Mouse (Mus musculus): ENCODE results near the gene Trappc1. TPM values are rescaled to one million over a fixed set of nuclear protein-coding genes. Genes with fewer than 3 reads are reported as not detected.

Trappc1 gene
- total RNA-seq, 4 experiments from 2014 or later: 47.7 to 54.7 (median 51.5) TPM

DNA sequence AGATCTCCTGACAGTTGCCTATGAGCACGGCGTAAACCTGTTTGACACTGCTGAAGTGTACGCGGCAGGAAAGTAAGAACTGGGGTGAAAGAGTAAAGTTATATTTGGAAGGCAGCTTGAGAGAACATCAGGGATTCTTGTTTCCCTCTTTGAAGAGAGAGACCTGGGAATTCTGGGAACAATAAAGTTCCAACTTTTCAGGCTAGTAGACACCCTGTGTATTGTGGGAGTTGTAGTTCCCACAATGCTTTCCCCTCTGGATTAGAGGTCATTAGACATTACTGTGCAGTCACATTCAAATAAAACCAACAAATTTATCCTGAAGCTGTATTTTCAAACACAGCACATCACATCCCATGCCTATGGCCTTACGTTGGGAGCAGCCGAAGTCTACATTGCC lies 4.7 kb downstream of the Trappc1 start:
- DNase-seq (ENCODE audit: low spot score in 2 of 2): no peak

DNA sequence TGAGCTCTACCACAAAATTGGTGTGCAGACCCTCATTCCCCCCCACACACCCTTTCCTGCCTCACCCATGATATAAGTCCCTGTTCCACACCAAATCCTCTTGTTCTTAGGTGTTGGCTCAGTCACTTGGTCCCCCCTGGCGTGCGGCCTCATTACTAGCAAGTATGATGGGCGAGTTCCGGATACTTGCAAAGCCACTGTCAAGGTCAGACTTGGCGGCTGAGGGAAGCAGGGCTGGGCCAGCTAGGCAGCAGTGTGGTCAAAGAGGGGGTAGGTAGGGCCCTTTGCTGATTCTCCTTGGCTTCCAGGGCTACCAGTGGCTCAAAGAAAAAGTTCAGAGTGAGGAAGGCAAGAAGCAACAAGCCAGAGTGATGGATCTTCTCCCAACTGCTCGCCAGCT lies 7.4 kb downstream of the Trappc1 start:
- DNase-seq (ENCODE audit: low spot score in 2 of 2): no peak

DNA sequence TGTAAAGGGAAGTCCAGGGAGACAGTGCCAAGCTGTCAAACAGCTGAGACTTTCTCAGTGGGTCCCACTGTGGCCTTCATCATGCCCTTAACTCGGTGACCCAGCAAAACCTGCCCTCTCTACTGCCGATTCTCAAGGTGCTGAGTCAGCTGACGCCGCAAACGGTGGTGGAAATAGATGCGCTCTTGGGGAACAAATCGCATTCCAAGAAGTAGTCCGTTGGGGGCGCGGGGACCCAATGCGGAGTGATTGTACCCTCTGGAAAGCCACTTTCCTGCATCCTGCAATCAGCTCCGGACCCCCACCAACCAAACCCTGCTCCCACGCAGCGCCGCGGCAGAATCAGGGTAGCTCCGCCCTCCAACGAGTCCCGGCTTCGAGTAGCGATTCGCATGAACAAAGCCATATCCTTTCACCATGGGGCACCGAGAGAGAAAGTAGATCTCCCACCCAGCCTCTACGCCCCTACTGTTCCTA lies 8.2 kb downstream of the Trappc1 start:
- DNase-seq (ENCODE audit: low spot score in 2 of 2): peak; percentile 71 to 74

DNA sequence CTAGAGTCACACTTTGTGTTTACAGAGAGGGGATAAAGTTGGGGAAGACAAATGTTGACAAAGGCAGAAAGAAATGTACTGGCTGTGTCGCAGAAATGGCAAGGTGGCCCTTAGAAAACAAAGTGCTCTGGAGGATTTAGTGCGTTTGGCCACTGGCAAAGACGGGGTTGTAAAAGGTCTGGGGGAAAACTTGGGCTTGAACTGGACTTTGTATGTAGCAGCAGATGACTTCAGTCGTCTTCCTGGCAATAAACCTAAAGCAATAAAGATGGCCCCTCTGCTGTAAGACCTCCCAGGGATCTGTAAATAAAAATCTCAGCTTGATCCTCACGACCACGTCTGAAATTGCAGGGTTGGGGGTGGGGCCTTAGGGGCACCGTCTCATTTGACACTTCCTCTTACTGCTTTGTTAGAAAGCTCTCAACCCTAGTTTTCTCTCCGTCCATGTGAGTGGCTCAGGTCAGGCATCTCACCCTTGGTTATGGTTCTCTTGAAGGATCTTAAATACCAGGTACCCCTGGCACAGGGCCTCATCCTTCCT lies 9.0 kb downstream of the Trappc1 start:
- DNase-seq (ENCODE audit: low spot score in 2 of 2): no peak

DNA sequence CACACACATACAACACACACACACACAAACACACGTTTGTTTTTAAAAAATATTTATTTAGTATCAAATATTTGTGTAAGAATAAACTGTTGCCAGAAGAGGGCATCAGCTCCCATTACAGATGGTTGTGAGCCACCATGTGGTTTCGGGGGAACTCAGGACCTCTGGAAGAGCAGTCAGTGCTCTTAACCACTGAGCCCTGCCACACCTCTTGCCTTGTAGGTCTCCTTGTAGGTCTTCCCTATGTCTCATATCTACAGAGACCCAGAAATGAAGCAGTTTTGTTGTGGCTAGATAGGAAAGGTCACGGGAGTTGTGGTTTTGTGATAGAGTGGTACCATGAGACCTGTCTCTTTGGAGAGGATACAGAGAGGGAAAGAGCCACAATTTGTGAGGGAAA lies 10.1 kb downstream of the Trappc1 start:
- DNase-seq (ENCODE audit: low spot score in 2 of 2): no peak

DNA sequence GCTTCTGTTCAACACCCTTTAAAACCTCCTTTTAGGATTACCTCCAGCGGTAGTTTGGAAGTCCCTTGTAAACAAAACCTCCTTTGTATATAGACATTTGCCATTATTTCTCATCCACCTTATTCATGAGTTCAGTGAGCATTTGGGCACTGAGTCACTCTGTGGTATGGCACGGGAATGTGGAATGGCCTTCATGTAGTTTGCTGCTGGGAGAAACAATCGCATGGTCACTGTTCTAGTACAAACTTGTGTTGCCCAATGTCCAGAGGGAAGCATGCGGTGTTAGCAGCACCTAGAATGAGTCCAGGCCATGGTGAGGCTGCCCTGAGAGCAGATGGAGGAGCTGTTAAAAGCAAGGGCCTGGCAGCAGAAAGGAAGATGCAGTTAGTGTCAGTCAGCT lies 11.0 kb downstream of the Trappc1 start:
- no peak for DNase-seq (ENCODE audit: low spot score in 2 of 2)

DNA sequence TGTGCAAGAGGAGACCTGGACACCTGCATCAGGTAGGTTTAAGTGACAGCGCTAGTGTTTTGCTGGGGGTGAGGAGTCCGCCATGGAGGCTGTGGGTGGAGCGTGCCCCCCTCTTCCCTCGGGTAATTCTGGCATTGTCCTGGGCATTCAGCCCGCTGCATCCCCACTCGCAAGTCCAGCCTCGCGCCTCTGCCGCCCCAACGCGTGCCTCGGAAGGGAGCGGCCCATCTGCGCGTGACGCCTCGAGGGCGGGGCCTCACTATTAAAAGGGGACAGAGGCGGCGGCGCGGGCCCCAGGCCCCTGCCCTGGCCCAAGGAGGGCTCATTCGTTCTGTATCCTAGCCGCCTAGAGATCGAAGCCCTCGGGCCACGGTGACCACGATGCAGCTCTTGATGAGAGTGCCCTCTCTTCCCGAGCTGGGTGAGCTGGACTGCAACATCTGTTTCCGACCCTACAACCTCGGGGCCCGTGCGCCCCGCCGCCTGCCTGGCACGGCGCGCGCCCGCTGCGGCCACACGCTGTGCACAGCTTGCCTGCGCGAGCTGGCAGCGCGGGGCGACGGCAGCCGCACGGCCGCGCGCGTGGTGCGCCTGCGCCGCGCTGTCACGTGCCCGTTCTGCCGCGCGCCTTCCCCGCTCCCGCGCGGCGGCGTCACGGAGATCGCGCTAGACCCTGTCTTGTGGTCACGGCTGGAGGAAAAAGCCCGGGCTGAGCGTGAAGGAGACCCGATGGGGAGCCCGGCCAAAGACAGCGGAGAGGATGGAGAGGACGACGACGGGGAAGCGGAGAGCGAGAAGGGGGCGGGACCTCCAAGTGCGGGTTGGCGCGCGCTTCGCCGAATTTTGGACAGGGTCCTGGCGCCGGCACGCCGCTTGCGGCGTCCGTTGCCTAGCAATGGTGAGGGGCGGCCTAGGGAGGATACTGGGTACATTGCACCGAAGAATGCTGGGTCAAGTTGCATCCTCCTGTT lies 16.7 kb downstream of the Trappc1 start, which contains the start of gene Rnf227:
TSS of gene Rnf227 (plus strand) at position 301 of the 971 bp plus-strand sequence.
- peak; percentile 71 to 73 for DNase-seq (ENCODE audit: low spot score in 2 of 2)

DNA sequence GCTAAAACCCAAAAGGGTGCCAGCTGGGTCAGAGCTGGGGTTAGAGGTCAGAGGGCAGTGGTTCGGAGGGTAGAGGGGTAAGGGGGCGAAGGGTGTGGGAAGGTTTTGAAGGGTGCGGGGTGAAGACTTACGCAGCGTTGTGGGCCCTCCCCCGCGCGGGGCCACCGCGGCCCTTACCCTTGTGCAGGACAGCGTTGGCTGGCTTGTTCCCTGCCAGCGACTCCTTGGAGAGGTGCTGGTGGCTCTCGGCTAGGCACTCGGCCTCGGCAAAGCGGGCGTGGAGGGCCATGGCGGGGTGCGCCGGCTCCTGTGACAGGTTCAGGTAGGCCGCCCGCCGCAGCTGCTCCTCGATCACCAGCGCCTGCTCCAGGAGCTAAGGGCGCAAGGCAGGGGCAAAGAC lies 22.7 kb downstream of the Trappc1 start:
- DNase-seq (ENCODE audit: low spot score in 2 of 2): no peak

DNA sequence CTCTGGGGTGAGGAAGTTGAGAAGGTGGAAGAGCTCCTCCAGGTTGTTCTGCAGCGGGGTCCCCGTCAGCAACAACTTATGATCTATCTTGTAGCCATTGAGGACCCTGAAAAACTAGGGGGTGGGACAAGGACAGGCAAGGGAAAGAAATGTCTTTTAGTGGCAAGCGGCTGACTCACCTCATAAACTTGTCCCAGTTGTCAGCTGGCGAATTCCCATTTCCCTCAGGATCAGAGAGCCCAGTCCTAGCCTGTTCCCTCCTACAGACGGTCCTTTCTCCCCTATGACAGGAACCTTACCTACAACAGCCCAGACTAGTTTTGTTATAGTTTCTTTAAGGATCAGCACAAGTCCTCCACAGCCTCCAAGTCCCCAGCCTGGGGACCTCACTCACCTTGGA lies 32.8 kb downstream of the Trappc1 start:
- DNase-seq (ENCODE audit: low spot score in 2 of 2): no peak

DNA sequence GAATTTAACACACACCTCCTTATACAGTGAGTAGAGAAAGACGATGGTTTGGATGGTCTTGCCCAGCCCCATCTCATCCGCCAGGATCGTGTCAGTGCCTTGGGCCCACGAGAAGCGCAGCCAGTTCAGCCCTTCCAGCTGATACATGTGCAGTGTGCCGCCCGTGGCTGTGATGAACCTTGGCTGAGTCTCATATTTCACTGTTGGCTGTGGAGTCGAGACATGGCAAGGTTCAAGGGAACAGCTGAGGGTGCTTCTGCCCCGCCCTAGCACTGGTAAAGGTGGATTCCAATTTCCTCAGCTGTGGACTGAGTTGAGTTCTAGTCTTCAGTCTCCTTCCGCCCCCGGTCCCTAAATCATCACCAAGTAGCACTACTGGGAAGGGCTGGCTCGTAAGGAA lies 33.9 kb downstream of the Trappc1 start:
- no peak for DNase-seq (ENCODE audit: low spot score in 2 of 2)

DNA sequence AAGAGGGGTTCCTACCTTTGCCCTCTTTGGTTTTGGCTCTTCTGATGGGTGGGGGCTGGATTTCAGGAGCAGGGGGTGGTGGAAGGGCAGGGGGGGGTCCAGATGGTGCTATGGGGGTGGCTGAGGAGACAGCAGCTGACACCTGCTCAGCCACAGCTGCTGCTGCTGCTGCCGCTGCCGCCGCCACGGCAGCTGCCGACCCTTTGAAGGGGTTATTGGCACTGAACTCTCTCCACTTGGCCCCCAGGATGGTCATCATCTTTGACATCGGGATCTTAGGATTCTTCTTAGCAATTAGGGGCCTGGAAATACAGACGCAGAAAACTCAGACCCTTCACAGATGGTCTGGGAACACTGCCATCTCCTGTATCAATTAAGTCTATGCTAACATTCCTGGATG lies 38.2 kb downstream of the Trappc1 start:
- no peak for DNase-seq (ENCODE audit: low spot score in 2 of 2)

DNA sequence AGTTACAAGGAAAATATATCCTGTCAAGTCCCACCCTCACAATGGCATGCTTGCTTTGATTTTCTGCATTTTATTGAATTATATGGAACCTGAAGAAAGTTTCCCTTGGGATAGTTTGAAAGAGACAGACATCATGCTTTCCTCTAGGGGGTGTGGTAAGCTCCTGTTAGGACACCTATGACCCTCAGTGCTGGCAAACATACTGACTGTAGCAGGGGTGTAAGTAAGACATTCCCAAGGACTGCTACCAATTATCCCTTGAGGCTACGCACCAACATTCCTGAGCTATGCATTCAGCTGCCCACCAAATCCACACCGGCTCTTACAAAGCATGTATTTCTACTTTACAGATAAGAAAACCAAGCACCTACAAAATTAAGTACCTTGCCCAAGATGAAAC lies 38.7 kb downstream of the Trappc1 start:
- no peak for DNase-seq (ENCODE audit: low spot score in 2 of 2)

DNA sequence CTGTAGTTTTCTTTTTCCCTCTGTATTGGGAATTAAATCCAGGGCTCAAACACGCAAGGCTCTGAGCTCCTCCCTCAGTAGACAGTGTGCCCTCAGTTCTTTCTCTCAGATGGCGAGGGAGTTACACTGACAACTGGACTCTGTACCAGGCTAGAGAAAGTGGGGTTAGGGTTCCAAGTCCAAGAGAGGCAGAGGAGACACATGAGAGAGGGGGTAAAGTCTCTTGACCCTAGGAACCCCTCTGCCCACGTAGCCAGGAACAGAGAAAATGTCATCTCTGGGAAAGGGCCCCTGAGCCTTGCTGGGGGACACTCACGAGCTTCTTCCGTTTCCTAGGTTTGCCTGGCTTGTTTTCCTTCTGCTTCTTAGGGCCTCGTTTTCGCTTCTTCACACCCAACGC lies 40.6 kb downstream of the Trappc1 start:
- no peak for DNase-seq (ENCODE audit: low spot score in 2 of 2)

DNA sequence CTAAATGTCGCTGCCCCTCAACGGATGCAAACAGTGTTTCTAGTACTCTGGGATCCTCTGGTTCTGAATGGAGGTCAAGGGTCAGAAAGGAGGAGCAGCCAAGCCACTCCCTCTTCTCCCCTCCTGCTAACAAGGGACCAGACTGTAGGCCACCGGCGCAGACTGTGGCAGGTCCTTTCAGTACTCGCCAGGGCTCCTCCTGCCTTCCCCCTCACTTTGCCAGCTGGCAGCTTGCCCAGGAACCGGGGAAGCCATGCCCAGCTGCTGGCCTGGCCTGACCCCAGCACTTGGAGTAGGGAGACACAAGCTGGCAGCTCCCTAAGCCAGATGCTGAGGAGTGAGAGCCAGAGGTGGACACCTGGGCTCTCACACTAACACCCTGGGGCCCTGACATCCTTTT lies 41.1 kb downstream of the Trappc1 start:
- peak; percentile 79 to 92 for DNase-seq (ENCODE audit: low spot score in 2 of 2)

DNA sequence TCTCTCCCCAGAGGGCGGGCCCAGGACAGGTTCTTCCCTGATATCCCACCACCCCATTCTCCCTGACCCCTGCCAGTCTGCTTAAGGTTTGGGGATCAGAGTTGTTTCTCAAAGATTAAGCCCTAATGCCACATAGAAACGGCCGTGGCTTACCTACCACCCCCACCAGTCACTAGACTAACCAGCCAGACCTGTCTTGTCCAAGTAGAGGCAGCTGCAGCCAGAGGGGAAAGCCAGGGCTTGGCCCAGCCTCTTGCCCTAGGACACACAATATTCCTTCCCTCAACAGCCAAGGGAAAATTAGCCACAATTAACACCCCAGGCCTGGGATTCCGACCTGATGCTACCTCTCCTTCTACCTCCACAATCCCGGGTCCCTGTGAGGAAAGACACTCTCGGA lies 41.9 kb downstream of the Trappc1 start:
- no peak for DNase-seq (ENCODE audit: low spot score in 2 of 2)

DNA sequence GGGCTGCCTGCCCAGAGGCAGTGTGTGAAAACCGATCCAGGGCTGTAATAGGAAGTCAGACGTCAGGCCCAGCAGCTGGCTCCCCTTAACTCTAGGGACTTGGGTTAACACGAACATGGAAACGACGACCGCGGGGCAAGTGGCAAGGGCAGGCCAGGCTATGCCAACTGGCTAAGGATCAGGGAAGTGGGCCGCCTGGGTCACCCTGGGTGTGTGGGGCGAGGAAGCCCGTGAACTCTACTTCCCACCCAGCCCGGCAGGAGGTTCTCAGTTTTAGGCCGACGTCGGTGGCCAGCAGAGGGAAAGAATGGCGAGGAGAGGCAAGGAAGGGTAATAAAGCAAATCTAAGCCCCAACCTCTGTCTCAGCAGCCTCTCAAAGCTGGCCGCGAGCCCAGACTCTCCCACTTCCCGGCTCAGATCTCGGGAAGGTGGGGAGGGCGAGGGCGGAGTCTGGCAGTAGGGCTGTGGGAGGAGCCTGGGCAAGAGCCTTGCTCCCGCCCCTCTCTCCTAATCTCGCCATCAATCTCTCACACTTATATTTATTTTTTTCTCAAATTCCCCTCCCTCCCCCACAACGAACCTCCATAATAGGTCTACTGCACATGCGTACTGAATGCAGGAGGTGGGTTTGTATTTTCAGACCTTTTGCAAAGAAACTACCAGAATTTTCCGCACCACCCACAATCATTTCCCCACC lies 42.5 kb downstream of the Trappc1 start:
- peak; percentile 79 to 95 for DNase-seq (ENCODE audit: low spot score in 2 of 2)

DNA sequence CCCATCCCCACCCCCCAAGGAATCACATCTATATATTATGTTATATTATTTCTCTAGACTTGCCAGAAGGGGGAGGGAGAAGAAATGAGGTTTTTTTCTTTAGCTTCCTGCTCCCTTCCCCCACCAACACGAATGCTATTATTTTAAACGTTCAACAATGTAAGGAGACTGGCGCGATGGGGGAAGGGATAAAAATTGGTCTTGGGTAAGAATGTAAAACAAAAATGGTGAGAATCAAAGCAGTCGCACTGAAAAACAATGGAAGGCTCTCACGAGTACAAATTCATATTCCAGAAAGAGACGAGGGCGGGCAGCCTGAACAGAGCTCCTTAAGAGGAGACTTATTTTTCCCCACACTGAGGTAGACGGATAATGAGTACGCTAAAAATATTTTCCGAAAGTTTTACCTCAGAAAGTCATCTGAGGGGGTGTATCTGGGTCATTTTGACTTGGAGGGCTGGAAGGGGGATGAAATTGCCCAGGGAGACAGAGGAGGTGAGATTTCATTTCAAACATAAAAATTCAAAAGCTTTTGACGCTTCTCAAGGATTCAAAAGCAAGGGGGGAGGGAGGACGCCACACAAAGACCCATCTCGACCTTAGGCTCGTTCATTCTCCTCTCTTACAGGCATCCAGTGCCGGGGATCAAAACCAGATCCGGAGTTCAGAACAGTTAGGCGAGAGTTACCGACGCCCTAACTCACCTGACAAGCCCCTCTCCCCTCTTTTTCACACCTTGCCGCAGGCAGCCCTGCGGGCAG lies 43.3 kb downstream of the Trappc1 start:
- no peak for DNase-seq (ENCODE audit: low spot score in 2 of 2)

DNA sequence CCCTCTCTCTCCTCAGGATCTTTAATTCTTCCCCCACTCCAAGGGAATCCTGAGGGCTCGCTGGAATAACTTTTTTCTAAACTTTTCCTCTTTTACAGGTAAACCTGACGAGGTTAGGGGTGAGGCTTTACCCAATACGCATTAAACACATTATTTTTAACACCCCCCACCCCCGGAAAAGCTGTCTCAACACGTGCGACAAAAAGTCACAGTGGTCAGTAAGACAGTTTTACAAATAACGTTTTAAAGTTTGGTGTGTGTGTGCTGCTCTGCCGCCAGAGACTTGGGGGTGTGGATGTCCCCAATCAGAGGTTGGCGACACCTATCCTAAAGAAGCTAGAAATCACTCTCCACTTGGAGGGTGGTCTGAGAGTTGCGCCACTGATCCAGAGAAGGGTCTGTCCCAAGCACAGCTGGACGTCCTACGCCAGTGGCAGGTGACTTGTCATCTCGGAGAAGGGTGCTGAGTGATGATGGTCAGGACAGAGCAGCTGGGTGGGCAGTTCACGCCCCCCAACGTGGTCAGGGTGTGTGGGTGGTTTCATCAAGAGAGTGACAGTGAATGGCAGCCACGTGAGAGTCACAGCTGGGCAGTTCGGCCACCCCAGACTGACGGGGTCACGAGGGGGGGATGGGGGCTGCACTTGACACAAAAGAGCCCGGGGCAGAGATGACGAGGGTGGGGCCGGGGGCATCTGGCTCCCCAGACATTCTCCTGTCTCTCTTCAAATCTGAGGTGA lies 44.0 kb downstream of the Trappc1 start:
- peak in 1 of 2 experiments; percentile 55 for DNase-seq (ENCODE audit: low spot score in 2 of 2)

DNA sequence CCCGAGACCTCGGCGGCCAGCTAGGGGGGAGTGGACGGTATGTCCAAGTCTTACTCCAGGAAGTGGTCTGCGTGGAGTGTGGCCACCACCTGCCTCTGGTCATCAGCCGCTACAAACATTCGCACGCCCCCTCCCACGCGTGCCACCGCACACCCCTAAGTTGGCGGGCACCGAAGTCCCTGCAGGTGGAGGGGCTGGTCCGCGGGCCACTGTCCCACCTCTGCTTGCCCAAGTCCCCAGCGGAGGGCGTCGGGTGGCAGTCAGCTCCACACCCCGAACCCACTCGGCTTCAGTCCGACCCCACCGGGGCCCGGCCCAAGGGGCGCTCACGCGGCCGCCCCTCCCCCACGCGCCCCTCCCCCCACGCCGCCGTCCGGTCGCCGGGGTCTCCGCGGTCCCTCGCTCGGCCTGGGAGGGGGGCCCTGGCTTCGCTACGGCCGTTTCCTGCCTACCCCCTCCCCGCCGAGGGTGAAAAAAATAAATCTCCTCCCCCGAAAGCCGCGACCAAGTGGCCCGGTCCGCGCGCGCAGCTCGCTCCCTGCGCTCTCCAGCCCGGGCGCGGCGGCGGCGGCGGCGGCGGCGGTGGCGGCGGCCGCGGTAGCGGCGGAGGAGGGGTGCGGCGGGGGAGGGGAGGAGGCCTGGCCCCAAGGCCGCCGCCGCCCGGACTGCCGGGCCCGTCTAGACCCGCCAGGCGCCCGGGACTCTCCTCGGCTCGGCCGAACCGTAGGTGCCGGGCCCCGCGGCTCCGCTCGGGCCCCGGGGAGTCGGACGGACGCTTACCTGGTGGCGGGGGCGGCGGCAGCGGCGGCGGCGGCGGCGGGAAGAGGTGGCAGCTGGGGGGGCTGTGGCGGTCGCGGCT lies 44.8 kb downstream of the Trappc1 start:
- DNase-seq (ENCODE audit: low spot score in 2 of 2): peak in 1 of 2 experiments; percentile 53
